Mouse (Mus musculus) intestine, embryonic 15.5 days (tissue): ENCODE data around the gene Dusp10. TPM values are rescaled to one million over a fixed set of nuclear protein-coding genes. Genes with fewer than 3 reads are reported as not detected.
A peak's percentile ranks its signal among the peaks of the same experiment; 100 is the strongest.

Experiments used
- ATAC-seq: fragments of 200-750 bp; cut with Nextera tagmentation; 2 replicates; pipeline ENCODE4 v1.8.0; 2017; ENCODE audit warnings: moderate TSS enrichment, moderate library complexity
- H3K27ac ChIP-seq: fragments of 300-500 bp; sonication (generic); 2 replicates; pipeline ENCODE4 v1.5.1; 2015; ENCODE audit warnings: mild to moderate bottlenecking, inconsistent platforms
- H3K27me3 ChIP-seq: fragments of 300-500 bp; sonication (generic); replicated peaks from 2 replicates; pipeline ENCODE4 v1.6.1; 2015; ENCODE audit warnings: inconsistent platforms
- H3K36me3 ChIP-seq: fragments of 300-500 bp; sonication (generic); 2 replicates; pipeline ENCODE4 v1.6.1; 2015; ENCODE audit warnings: inconsistent platforms
- H3K4me1 ChIP-seq: fragments of 300-500 bp; sonication (generic); replicated peaks from 2 replicates; pipeline ENCODE4 v1.6.1; 2015; ENCODE audit warnings: inconsistent platforms
- H3K4me2 ChIP-seq: fragments of 300-500 bp; sonication (generic); replicated peaks from 2 replicates; pipeline ENCODE4 v1.6.1; 2015; ENCODE audit warnings: mild to moderate bottlenecking, inconsistent platforms
- H3K4me3 ChIP-seq: fragments of 300-500 bp; sonication (generic); replicated peaks from 2 replicates; pipeline ENCODE4 v1.5.1; 2015; ENCODE audit warnings: inconsistent platforms
- H3K9ac ChIP-seq: fragments of 300-500 bp; sonication (generic); 2 replicates; pipeline ENCODE4 v1.6.1; 2015; ENCODE audit warnings: inconsistent platforms
- H3K9me3 ChIP-seq: fragments of 300-500 bp; sonication (generic); 2 replicates; pipeline ENCODE4 v1.6.1; 2016; ENCODE audit warnings: inconsistent platforms
- WGBS: fragments of 180-500 bp; shearing (Covaris S2); methylation state at CpG from one replicate; pipeline ENCODE4 v1.1.7; 2015; 5-methylcytosine and 5-hydroxymethylcytosine counted together
- polyA plus RNA-seq: library from polyadenylated mRNA; unstranded; fragments of >200 nt; fragmentation: Nextera tagmentation; extraction: Ambion mirVana; gene quantifications from 2 replicates; pipeline ENCODE4 v1.2.1, GENCODE M21; 2015

Dusp10 gene
- 10.2 and 11.9 TPM in 2 replicates for polyA plus RNA-seq

GRCm38 (mm10) chr1:184013106-184013505 lies at the start of gene Dusp10:
Dusp10 (plus strand) TSS chr1:184013302.
- Histone ChIP-seq H3K9me3 (no peaks in the 10 kb centered on the region), H3K27me3 (no peaks in the 10 kb centered on the region), H3K4me1 (no peaks in the 10 kb centered on the region), H3K4me2 (no peak within 1 kb of the TSS), H3K4me3 (no peak within 1 kb of the TSS), H3K27ac (no peak within 1 kb of the TSS), H3K36me3 (no peaks in the 10 kb centered on the region), H3K9ac (no peak within 1 kb of the TSS)
- WGBS = 93% methylated on average over 4 of the region's 4 CpGs
- no peak for ATAC-seq

DNA sequence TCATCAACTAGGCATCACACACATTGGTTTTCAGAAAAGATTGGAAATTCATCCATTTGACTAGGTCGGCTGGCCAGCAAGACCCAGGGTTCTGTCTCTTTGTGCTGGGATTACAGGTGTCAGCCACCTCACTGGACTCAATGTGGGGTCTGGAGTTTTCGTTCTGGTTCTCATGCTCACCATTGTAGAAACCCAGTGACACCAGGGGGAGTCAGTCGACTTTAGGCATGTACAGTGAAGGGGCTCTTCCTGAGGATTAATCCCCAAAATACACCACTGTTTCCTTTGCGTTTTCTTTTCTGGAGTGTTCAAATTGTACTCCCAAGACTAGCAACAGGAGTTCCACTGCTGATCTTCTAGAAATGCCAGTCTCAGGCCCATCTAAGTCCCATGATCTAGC lies 47.8 kb upstream of the Dusp10 start:
- Histone ChIP-seq H3K4me2 (no peak overlapping the region), H3K27me3 (no peaks in the 10 kb centered on the region), H3K27ac (no peak overlapping the region), H3K4me3 (no peak overlapping the region), H3K4me1 (no peaks in the 10 kb centered on the region), H3K9ac (no peak overlapping the region), H3K9me3 (no peaks in the 10 kb centered on the region), H3K36me3 (no peaks in the 10 kb centered on the region)
- ATAC-seq = no peak
- 79% methylated on average over 4 of the region's 4 CpGs for WGBS

- Histone ChIP-seq H3K4me3 (no peak overlapping the region), H3K9ac (no peak overlapping the region), H3K4me1 (no peaks in the 10 kb centered on the region), H3K27ac (no peak overlapping the region), H3K27me3 (no peaks in the 10 kb centered on the region), H3K4me2 (no peak overlapping the region), H3K9me3 (no peaks in the 10 kb centered on the region), H3K36me3 (no peaks in the 10 kb centered on the region)
- no peak for ATAC-seq
- 74% methylated on average over 1 of the region's 1 CpGs for WGBS
These were observed 43.8 kb upstream of the Dusp10 start for GRCm38 (mm10) chr1:183969265-183969664.

- ATAC-seq = no peak
- H3K9me3 ChIP-seq = no peaks in the 10 kb centered on the region
- no peak overlapping the region for H3K27ac ChIP-seq
- no peaks in the 10 kb centered on the region for H3K27me3 ChIP-seq
- H3K4me1 ChIP-seq = 0 out of 2 replicates have a peak, but pooled peaks cover 7% of the 10 kb centered on the region
- no peak overlapping the region for H3K9ac ChIP-seq
- no peaks in the 10 kb centered on the region for H3K36me3 ChIP-seq
- no peak overlapping the region for H3K4me3 ChIP-seq
- H3K4me2 ChIP-seq = no peak overlapping the region
- WGBS = 92% methylated on average over 9 of the region's 9 CpGs
These were observed 33.3 kb upstream of the Dusp10 start for GRCm38 (mm10) chr1:183979814-183980243.

DNA sequence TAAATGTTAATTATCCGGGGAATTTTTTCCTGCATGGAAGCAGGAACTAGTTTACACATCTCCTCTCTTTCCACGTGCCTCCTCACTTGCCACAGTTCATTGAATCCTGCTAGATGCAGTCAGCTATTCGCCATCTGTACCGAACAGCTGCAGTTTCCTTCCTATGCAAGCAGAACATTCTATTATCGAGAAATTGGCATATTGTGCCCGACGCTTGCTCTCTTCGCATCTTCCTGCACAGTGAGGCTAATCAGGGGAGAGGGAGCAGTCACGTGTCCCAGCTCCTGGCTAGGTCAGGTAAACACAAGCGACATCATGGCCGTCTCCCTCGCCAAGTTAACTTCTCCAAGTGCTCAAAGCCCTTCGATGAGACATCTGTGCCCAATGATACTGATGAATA lies 31.0 kb upstream of the Dusp10 start:
- H3K36me3 ChIP-seq = no peaks in the 10 kb centered on the region
- no peak overlapping the region for H3K27ac ChIP-seq
- no peak for ATAC-seq
- 49% methylated on average over 13 of the region's 13 CpGs for WGBS
- H3K9me3 ChIP-seq = no peaks in the 10 kb centered on the region
- peak overlapping the region; percentile 36; the same call in 1 of the 2 replicates for H3K4me2 ChIP-seq
- 0 out of 2 replicates have a peak, but pooled peaks cover 7% of the 10 kb centered on the region for H3K4me1 ChIP-seq
- no peaks in the 10 kb centered on the region for H3K27me3 ChIP-seq
- no peak overlapping the region for H3K9ac ChIP-seq
- no peak overlapping the region for H3K4me3 ChIP-seq

- no peaks in the 10 kb centered on the region for H3K27me3 ChIP-seq
- no peak overlapping the region for H3K27ac ChIP-seq
- H3K4me2 ChIP-seq = no peak overlapping the region
- H3K9ac ChIP-seq = no peak overlapping the region
- WGBS = 84% methylated on average over 7 of the region's 7 CpGs
- H3K4me1 ChIP-seq = 0 out of 2 replicates have a peak, but pooled peaks cover 4% of the 10 kb centered on the region
- no peak for ATAC-seq
- no peaks in the 10 kb centered on the region for H3K36me3 ChIP-seq
- no peaks in the 10 kb centered on the region for H3K9me3 ChIP-seq
- no peak overlapping the region for H3K4me3 ChIP-seq
These were observed 25.3 kb upstream of the Dusp10 start for GRCm38 (mm10) chr1:183987711-183988245.

- ATAC-seq = no peak
- no peaks in the 10 kb centered on the region for H3K36me3 ChIP-seq
- H3K9me3 ChIP-seq = no peaks in the 10 kb centered on the region
- no peaks in the 10 kb centered on the region for H3K4me1 ChIP-seq
- no peak overlapping the region for H3K4me3 ChIP-seq
- no peak overlapping the region for H3K9ac ChIP-seq
- H3K27ac ChIP-seq = no peak overlapping the region
- H3K27me3 ChIP-seq = no peaks in the 10 kb centered on the region
- no peak overlapping the region for H3K4me2 ChIP-seq
- WGBS = 87% methylated on average over 2 of the region's 2 CpGs
These were observed 21.2 kb upstream of the Dusp10 start for GRCm38 (mm10) chr1:183991921-183992320.

DNA sequence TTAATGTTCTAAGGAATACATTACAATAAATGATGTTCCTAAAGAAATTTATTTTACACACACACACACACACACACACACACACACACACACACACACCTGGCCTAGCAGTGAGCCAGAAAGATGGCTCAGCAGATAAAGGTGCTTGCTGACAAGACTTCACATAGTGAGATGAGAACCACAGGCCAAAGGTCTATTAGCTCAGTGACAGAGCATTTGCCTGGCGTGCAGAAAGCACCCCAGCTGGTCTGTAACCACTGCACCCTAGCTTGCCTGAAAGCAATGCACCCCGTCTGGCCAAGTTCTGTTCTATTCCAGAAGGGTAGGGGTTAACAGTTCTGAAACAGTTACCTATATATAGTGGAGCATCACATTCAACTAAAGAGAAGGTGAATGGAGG lies 15.9 kb upstream of the Dusp10 start:
- 55% methylated on average over 2 of the region's 2 CpGs for WGBS
- no peak for ATAC-seq
- no peak overlapping the region for H3K4me2 ChIP-seq
- H3K27me3 ChIP-seq = no peaks in the 10 kb centered on the region
- H3K4me1 ChIP-seq = no peaks in the 10 kb centered on the region
- no peak overlapping the region for H3K27ac ChIP-seq
- H3K36me3 ChIP-seq = no peaks in the 10 kb centered on the region
- no peak overlapping the region for H3K9ac ChIP-seq
- H3K4me3 ChIP-seq = no peak overlapping the region
- no peaks in the 10 kb centered on the region for H3K9me3 ChIP-seq

DNA sequence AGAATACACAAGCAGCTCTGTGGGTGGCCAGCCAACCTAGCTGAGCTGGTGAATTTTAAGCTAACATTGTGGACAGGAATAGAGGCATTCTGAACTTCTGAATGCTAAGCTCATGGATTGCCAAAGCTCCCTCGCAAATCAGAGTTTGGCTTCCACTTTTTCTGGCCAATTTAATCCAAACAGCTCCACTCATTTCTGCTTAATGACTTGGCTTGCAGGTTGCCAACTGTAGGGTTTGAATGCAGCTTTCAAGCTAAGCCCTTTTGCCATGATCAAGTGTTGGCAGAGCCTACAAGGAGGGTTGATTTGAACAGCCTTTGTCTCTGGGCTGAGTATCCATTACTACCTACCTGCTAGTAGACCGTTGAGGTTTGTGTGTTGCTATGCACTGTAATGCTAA lies 10.6 kb upstream of the Dusp10 start:
- H3K9ac ChIP-seq = no peak overlapping the region
- H3K27ac ChIP-seq = no peak overlapping the region
- no peaks in the 10 kb centered on the region for H3K27me3 ChIP-seq
- ATAC-seq = no peak
- no peak overlapping the region for H3K4me3 ChIP-seq
- H3K4me2 ChIP-seq = no peak overlapping the region
- H3K36me3 ChIP-seq = no peaks in the 10 kb centered on the region
- WGBS = 80% methylated on average over 2 of the region's 2 CpGs
- no peaks in the 10 kb centered on the region for H3K4me1 ChIP-seq
- no peaks in the 10 kb centered on the region for H3K9me3 ChIP-seq

DNA sequence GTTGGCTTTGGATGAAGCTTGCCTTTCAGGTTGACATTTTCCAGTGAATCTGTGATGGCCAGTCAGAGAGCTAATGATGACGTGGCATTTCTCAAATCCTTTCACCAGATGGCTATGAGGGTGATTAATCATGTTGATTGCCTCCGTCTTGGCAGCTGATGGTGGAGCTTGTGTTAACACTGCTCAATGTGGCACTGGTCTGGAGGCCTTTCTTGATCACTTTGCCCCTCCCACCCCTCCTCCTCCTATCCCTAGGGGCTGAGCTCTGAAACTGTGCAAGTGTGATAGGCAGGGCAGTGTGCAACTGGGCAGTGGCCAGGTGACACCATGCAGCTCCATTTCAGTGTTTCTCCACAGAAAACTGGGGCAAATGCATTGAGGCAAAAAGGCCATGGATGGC lies 8.8 kb upstream of the Dusp10 start:
- Histone ChIP-seq H3K9ac (no peak overlapping the region), H3K4me1 (no peaks in the 10 kb centered on the region), H3K9me3 (no peaks in the 10 kb centered on the region), H3K27ac (no peak overlapping the region), H3K4me3 (no peak overlapping the region), H3K4me2 (no peak overlapping the region), H3K27me3 (no peaks in the 10 kb centered on the region), H3K36me3 (no peaks in the 10 kb centered on the region)
- ATAC-seq = no peak
- 47% methylated on average over 2 of the region's 2 CpGs for WGBS

- H3K36me3 ChIP-seq = no peaks in the 10 kb centered on the region
- no peak overlapping the region for H3K27ac ChIP-seq
- no peaks in the 10 kb centered on the region for H3K27me3 ChIP-seq
- H3K4me2 ChIP-seq = no peak overlapping the region
- H3K4me1 ChIP-seq = no peaks in the 10 kb centered on the region
- 40% methylated on average over 6 of the region's 6 CpGs for WGBS
- H3K4me3 ChIP-seq = no peak overlapping the region
- no peaks in the 10 kb centered on the region for H3K9me3 ChIP-seq
- no peak overlapping the region for H3K9ac ChIP-seq
- no peak for ATAC-seq
These were observed 7.6 kb upstream of the Dusp10 start for GRCm38 (mm10) chr1:184005315-184006058.

DNA sequence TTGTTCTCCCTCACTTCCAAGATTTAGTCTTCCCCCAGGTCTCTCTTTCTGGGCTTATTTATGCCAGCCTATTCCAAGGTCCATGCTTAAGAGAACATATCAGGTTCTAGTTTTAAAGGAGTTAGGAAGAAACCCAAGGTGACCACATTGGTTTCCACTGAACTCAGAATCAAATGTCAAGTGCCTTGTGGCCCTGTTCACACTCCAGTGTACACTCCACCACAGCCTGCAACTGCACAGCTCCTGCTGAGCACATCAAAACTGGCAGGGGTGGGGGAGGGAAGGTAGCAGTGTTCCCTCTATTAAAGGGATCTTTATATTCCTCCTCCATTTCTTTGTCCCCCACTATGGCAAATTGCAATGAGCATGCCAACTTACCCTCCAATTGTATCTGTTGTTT lies 7.0 kb upstream of the Dusp10 start:
- Histone ChIP-seq H3K4me3 (no peak overlapping the region), H3K9me3 (no peaks in the 10 kb centered on the region), H3K4me2 (no peak overlapping the region), H3K4me1 (no peaks in the 10 kb centered on the region), H3K36me3 (no peaks in the 10 kb centered on the region), H3K27ac (no peak overlapping the region), H3K27me3 (no peaks in the 10 kb centered on the region), H3K9ac (no peak overlapping the region)
- no peak for ATAC-seq

- 96% methylated on average over 6 of the region's 6 CpGs for WGBS
- Histone ChIP-seq H3K27me3 (no peaks in the 10 kb centered on the region), H3K4me1 (no peaks in the 10 kb centered on the region), H3K9me3 (no peaks in the 10 kb centered on the region), H3K36me3 (no peaks in the 10 kb centered on the region), H3K4me3 (no peak overlapping the region), H3K4me2 (no peak overlapping the region), H3K9ac (no peak overlapping the region), H3K27ac (no peak overlapping the region)
- no peak for ATAC-seq
These were observed 1.8 kb upstream of the Dusp10 start for GRCm38 (mm10) chr1:184011311-184011710.
